Mouse (Mus musculus) splenic B cell, adult 2 months (primary cell): ENCODE measurements around the gene Dot1l.

Experiments used
- DNase-seq: peaks from one replicate; pipeline ENCODE4 v3.0.0-alpha.2; 2011; ENCODE audit warnings: low read depth, low spot score
- H3K27me3 ChIP-seq: 2 replicates; pipeline ENCODE4 v1.6.1; 2012; ENCODE audit warnings: mild to moderate bottlenecking, low read length, moderate library complexity, mixed read lengths; ENCODE audit not compliant: control insufficient read depth, poor library complexity, insufficient read depth, severe bottlenecking
- H3K36me3 ChIP-seq: 2 replicates; pipeline ENCODE4 v1.6.1; 2012; ENCODE audit warnings: mild to moderate bottlenecking, low read length, moderate library complexity, mixed read lengths; ENCODE audit not compliant: control insufficient read depth, poor library complexity, insufficient read depth, severe bottlenecking

The Dot1l gene

GRCm38 (mm10) chr10:80793033-80793784 is 38.2 kb downstream of the Dot1l start:
- DNase-seq, result no peak
- H3K36me3 ChIP-seq, result peaks cover 7% of the 10 kb centered on the region
- H3K27me3 ChIP-seq, result no peaks in the 10 kb centered on the region

- H3K27me3 ChIP-seq, result no peaks in the 10 kb centered on the region
- peaks cover 7% of the 10 kb centered on the region for H3K36me3 ChIP-seq
- no peak for DNase-seq
Observed at GRCm38 (mm10) chr10:80793803-80794202, 38.8 kb downstream of the Dot1l start.

- no peaks in the 10 kb centered on the region for H3K27me3 ChIP-seq
- H3K36me3 ChIP-seq, result peaks cover 5% of the 10 kb centered on the region
- DNase-seq, result no peak
Observed at GRCm38 (mm10) chr10:80794750-80795149, 39.7 kb downstream of the Dot1l start.

- Histone ChIP-seq H3K36me3 (peaks cover 3% of the 10 kb centered on the region; the same call in 1 of the 2 replicates), H3K27me3 (no peaks in the 10 kb centered on the region)
- DNase-seq, result no peak
Observed at GRCm38 (mm10) chr10:80796307-80796848, 41.4 kb downstream of the Dot1l start.

- H3K36me3 ChIP-seq, result peaks cover 2% of the 10 kb centered on the region
- H3K27me3 ChIP-seq, result no peaks in the 10 kb centered on the region
- DNase-seq, result peak; percentile 38
Observed at GRCm38 (mm10) chr10:80797186-80798149, 42.5 kb downstream of the Dot1l start.

- no peaks in the 10 kb centered on the region for H3K27me3 ChIP-seq
- DNase-seq, result peak; percentile 99
- H3K36me3 ChIP-seq, result peaks cover 3% of the 10 kb centered on the region
Observed at GRCm38 (mm10) chr10:80798150-80799006, 43.4 kb downstream of the Dot1l start, which contains the start of the genes Sf3a2 and Plekhj1. Sf3a2 (plus strand) TSS chr10:80798198. Plekhj1 (minus strand) TSS chr10:80798626.

- H3K27me3 ChIP-seq, result no peaks in the 10 kb centered on the region
- peaks cover 5% of the 10 kb centered on the region for H3K36me3 ChIP-seq
- DNase-seq, result peak; percentile 37
Observed at GRCm38 (mm10) chr10:80799070-80799566, 44.1 kb downstream of the Dot1l start.

GRCm38 (mm10) chr10:80802204-80802912 is 47.4 kb downstream of the Dot1l start:
- Histone ChIP-seq H3K36me3 (peaks cover 5% of the 10 kb centered on the region), H3K27me3 (no peaks in the 10 kb centered on the region)
- DNase-seq, result no peak

GRCm38 (mm10) chr10:80802996-80803395 is 48.0 kb downstream of the Dot1l start:
- peaks cover 5% of the 10 kb centered on the region for H3K36me3 ChIP-seq
- no peaks in the 10 kb centered on the region for H3K27me3 ChIP-seq

GRCm38 (mm10) chr10:80804340-80804739 is 49.3 kb downstream of the Dot1l start:
- no peak for DNase-seq
- Histone ChIP-seq H3K27me3 (no peaks in the 10 kb centered on the region), H3K36me3 (peaks cover 5% of the 10 kb centered on the region)

More at GRCm38 (mm10) chr10:80802996-80803395, 48.0 kb downstream of the Dot1l start:
- DNase-seq, result no peak

GRCm38 (mm10) chr10:80804916-80805315 is 49.9 kb downstream of the Dot1l start, which contains the start of gene Amh:
Amh (plus strand) TSS chr10:80805243.
- DNase-seq, result no peak
- H3K27me3 ChIP-seq, result no peaks in the 10 kb centered on the region
- H3K36me3 ChIP-seq, result peaks cover 5% of the 10 kb centered on the region

GRCm38 (mm10) chr10:80805322-80805721 is 50.3 kb downstream of the Dot1l start:
- no peak for DNase-seq
- H3K27me3 ChIP-seq, result no peaks in the 10 kb centered on the region
- peaks cover 5% of the 10 kb centered on the region for H3K36me3 ChIP-seq

GRCm38 (mm10) chr10:80805925-80806324 is 50.9 kb downstream of the Dot1l start:
- Histone ChIP-seq H3K27me3 (no peaks in the 10 kb centered on the region), H3K36me3 (peaks cover 5% of the 10 kb centered on the region)
- DNase-seq, result peak; percentile 78
